ENCODE assay signal across 9 mouse cellular contexts in genomic region chr11:46665599-46666522, GRCm38 (mm10). TPM values are rescaled to one million over a fixed set of nuclear protein-coding genes. Genes with fewer than 3 reads are reported as not detected.
DNase-seq lines count a peak whose midpoint lies in the region; ATAC-seq and TF ChIP-seq lines count a peak whose summit lies in the region.
"Had no signal": no experiment of that assay in that cellular context is flagged by ENCODE, and none has a peak within 500 bp of the region (broad histone marks: within the 10 kb centered on the region; RNA-seq: fewer than 3 reads in every experiment).

No protein-coding gene starts in this region.

- H3K9ac ChIP-seq in forebrain, postnatal 0 days = no peak overlapping the region

- peak; percentile 6 to 12 for DNase-seq in left cerebral cortex, adult 18-20 months (ENCODE audit: low spot score in 2 of 2)
- DNase-seq in left cerebral cortex, adult 8-10 months (ENCODE audit: low spot score in 2 of 2) = no peak
- peak; percentile 24 for DNase-seq in WW6 (ENCODE audit: low read depth, low spot score)
- peak; percentile 77 for DNase-seq in forebrain, postnatal 0 days
- DNase-seq in kidney, postnatal 4 days = peak; percentile 33 to 44
- peak; percentile 14 for DNase-seq in mesoderm, embryonic 11.5 days (ENCODE audit: low read depth, low spot score)
- peak; percentile 11 for DNase-seq in thymus, postnatal 25 days
- no peak for DNase-seq in gastrocnemius, postnatal 10 days

- ATAC-seq in forebrain, postnatal 0 days = peak; percentile 91

- H3K36me3 ChIP-seq in forebrain, postnatal 0 days (ENCODE audit: insufficient read depth) = no peaks in the 10 kb centered on the region

- 68% methylated on average over 6 of the region's 6 CpGs for WGBS in forebrain, postnatal 0 days

- H3K9me3 ChIP-seq in forebrain, postnatal 0 days (ENCODE audit: low read length) = no peaks in the 10 kb centered on the region

- H3K27me3 ChIP-seq in forebrain, postnatal 0 days (ENCODE audit: insufficient read depth, low read length) = no peaks in the 10 kb centered on the region

- no peak overlapping the region for H3K4me3 ChIP-seq in forebrain, postnatal 0 days (ENCODE audit: low read depth, low read length)

- TF ChIP-seq CTCF in forebrain, postnatal 0 days (IDR thresholded peaks at IDR 0.05; ENCODE audit: low read depth) = peak; percentile 74

- no peaks in the 10 kb centered on the region for H3K4me1 ChIP-seq in forebrain, postnatal 0 days (ENCODE audit: insufficient read depth)

- no peak overlapping the region for H3K27ac ChIP-seq in forebrain, postnatal 0 days (ENCODE audit: low read depth, low read length)

- H3K4me2 ChIP-seq in forebrain, postnatal 0 days (ENCODE audit: low read depth) = no peak overlapping the region

RNA-seq across cellular contexts. Expression of gene Dppa1, which starts 36.8 kb away (rescaled TPM):
- total RNA-seq in left cerebral cortex, adult 18-20 months (2021) = not detected
- not detected for total RNA-seq in left cerebral cortex, adult 8-10 months (2022)
- not detected in 2 replicates for total RNA-seq in forebrain, postnatal 0 days (2014; rRNA removed)
- not detected in 2 replicates for polyA plus RNA-seq in forebrain, postnatal 0 days (2015; fragmentation: Nextera tagmentation; extraction: Ambion mirVana)
- not detected for total RNA-seq in gastrocnemius, postnatal 10 days (2021)
- total RNA-seq: layer of hippocampus, postnatal 14 days had no signal

RNA-seq across cellular contexts. Expression of gene Timd2, which starts 41.0 kb away (rescaled TPM):
- not detected for total RNA-seq in left cerebral cortex, adult 18-20 months (2021)
- not detected for total RNA-seq in left cerebral cortex, adult 8-10 months (2022)
- 0.08 TPM in 1 of 2 replicates, not detected in the other for total RNA-seq in forebrain, postnatal 0 days (2014; rRNA removed)
- 0.18 and 0.19 TPM in 2 replicates for polyA plus RNA-seq in forebrain, postnatal 0 days (2015; fragmentation: Nextera tagmentation; extraction: Ambion mirVana)
- total RNA-seq in gastrocnemius, postnatal 10 days (2021) = not detected
- total RNA-seq: layer of hippocampus, postnatal 14 days had no signal

Comparison
In these comparisons a context has a peak if more than half of its experiments do, and no peak if none do; other contexts are left out.
1. DNase-seq: peak in left cerebral cortex, adult 18-20 months (2 of 2), WW6 (single experiment), forebrain, postnatal 0 days (single experiment), kidney, postnatal 4 days (2 of 2), mesoderm, embryonic 11.5 days (single experiment) and thymus, postnatal 25 days (single experiment); none in left cerebral cortex, adult 8-10 months (0 of 2) and gastrocnemius, postnatal 10 days (single experiment).